Mouse (Mus musculus) liver, embryonic 14.5 days (tissue): ENCODE data around the gene Bace1.

Source experiments
- CTCF ChIP-seq: IDR thresholded peaks from 2 replicates; pipeline ENCODE4 v1.5.1; 2016; ENCODE audit warnings: antibody characterized with exemption, low read depth, control low read depth
- EP300 ChIP-seq: IDR thresholded peaks from 2 replicates; pipeline ENCODE4 v1.6.1; 2016; ENCODE audit warnings: antibody characterized with exemption, low read depth

DNA sequence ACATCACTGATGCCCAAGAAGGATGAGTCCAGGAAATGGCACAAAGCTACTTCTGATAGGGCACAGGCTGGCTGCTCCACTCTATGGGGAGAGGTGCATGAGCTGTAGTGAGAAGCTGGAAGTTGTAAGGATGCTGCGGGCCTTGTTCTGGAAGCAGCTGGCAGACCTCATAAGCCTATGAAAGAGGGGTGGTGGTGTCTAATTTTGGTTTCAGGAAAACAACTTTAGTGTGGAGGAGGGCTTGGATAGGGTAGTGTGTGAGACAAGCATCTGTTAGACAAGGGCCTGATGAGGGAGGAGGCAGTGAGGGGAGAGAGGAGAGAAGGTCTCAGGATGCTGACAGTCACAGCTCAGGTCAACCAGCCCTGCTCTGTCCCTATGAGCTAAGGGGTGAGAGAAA, 5.4 kb downstream of the Bace1 start:
- TF ChIP-seq CTCF, result no peak
- no peak for TF ChIP-seq EP300
